Mouse (Mus musculus) T-helper 1 cell (primary cell): Measurements from ENCODE around the gene Cops7a.

Source experiments
- in situ Hi-C: fragments of 300-600 bp; cut with MboI, MseI; formaldehyde crosslinking; loops from one replicate; pipeline ENCODE4 v1.15.1; 2025; ENCODE audit warnings: high pct_unique_total_duplicates

Gene Cops7a

DNA sequence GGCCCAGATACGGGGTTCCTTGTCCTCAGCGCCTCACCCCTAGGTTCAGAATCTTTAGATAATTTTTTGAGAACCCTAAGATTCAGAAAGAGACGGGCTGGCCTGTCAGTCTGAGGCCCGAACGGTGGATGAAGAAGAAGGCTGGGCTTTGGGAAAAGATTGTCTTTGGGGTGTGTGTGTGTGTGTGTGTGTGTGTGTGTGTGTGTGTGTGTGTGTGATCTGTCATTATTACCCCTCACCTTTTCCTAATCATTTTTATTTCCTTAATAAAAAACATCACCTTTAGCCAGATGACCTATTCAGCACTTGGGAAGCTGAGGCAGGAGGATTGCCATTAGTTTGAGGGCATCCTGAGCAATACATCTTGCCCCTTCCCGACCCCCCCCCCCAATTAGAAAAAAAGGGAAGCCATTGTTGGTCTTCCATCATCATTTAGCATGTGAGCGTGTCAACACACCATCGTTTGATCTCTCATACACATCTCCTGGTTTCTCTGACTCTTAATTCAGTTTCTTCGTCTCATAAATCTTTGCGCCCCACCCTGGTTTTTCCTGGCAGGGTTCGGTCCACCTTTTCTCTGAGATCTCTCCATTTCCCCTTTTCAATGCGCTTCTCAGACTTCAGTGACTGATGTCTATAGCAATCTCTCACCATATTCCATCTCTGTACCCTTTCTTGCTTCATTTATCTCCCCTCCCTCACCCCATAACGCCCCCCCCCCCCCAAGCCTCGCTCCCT, 46.3 kb downstream of the Cops7a start:
- in situ Hi-C loops: no loop called here

DNA sequence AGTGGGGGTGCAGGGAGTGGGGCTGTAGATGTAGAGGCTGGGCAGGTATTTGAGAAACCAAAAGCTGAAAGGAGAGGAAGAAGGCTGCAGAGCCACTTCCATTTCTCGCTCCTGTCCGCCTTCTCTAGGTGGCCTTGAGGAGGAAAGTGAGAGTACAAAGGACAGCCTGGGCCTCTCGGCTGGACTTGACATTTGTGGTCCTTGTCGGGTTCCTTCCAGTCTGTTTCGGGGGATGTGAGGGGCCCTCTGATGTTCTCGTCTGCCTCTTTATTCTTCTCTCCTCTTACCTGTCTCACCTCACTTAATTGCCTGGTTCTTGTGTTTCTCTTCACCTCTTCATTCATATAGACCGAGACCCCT, 47.0 kb downstream of the Cops7a start:
- in situ Hi-C loops: no loop called here

DNA sequence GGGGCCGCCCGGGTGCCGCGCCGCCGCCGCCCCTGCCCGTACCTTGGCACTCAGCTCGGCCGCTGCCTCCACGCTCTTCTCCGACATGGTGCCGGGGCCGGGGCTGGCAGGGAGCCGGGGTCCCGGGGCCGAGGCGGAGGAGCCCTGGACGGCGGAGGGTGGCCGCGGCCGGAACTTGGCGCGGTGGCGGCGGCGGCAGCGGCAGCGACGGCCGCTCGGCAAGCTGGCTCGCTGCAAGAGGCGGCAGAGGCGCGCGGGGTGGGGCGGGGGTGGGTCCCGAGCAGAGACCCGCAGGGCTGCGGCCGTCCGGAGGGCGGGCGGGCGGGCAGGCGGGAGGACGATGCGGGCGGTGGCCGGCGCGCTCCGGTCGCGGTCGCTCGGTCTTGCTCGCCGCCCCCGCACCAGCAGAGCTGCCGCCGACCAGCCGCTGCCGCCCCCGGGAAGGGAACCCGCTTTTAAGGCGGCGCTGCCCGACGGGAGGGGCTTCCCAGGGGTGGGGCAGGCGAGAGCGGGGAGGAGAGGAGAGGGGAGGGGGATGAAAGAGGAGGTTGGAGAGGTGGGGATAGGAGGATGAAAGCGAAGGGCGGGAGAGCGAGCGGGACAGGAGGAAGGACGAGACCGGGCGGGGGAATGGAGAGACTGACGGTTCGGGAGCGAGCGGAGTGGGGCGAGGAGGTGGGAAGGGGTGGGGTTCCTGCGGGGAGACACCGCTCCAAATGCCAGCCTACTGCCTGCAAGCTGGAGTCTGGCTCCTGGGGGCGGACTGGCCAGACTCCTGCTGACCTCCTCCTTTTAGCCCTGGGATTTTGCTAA, 47.6 kb downstream of the Cops7a start:
- in situ Hi-C loops: no loop called here

DNA sequence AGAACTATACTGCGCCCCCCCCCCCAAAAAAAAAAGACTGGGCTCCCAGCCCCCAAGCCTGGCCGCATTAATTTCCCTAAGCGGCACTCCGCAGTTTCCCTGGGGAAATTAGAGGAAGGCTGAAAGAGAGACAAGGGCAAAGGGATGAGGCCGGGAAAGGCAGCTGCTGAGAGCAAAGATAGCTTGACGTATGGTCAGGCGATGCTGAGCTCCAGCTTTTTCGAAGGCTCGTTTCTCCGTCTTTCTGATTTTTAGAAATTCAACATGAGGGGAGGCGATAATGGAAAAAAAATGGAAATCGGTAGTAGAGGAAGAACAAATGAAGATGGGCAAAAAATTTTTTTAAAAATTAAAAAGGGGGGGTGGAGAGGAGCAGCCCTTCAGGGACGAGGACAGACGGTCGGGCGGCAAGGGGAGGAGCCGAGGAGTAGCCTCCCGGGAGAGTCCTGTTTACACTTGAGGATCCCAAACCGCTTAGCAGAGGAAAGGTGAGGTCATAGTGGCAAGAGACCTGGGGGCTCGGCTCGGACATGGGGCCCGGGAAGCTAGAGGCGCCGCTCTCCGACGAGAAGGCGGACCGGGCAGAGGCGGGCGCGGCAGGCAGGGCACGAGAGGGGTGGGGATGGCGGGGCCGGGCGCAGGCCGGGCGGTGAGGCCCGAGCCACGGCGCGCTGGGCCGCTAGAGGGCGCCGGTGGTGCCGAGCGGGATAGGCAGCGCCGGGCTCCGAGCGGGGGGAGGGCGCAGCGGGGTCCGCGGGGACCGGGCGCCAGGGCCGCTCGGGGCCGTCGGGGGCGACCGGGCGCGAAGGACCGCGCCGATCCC, 48.4 kb downstream of the Cops7a start:
- in situ Hi-C loops: no loop called here

DNA sequence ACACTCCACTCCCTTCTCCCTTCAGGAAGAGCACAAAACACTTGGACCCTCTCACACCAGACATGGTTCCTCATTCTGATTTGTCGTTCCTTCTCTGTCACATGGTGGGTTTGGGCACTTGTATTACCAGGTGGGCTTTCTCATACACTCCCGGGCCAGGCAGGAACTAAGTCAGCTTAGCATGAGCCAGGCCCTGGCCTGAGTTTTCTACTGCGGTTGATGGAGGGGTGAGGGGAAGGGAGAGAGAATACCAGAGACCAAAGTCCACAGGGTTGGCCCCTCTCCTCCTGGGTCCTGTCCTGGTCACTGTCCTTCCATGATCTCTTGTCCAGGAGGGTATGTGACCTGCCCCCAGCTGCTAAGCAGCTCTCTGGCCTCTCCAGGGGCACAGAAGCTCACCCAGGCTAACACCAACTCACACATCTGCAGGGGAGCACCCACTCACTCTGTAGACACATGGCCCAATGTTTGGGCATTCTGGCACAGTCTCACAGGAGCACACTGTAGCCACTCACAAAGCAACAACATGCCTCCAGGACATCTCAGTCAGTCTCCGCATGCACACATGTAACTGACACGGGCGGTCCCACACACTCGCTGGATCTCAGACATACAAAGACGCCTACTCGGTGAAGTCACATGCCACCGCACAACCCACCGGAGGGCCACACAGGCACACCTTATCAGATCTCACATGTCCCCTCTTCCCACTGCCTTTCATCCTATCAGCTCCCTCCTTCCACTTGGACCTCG, 49.2 kb downstream of the Cops7a start:
- in situ Hi-C loops: no loop called here

DNA sequence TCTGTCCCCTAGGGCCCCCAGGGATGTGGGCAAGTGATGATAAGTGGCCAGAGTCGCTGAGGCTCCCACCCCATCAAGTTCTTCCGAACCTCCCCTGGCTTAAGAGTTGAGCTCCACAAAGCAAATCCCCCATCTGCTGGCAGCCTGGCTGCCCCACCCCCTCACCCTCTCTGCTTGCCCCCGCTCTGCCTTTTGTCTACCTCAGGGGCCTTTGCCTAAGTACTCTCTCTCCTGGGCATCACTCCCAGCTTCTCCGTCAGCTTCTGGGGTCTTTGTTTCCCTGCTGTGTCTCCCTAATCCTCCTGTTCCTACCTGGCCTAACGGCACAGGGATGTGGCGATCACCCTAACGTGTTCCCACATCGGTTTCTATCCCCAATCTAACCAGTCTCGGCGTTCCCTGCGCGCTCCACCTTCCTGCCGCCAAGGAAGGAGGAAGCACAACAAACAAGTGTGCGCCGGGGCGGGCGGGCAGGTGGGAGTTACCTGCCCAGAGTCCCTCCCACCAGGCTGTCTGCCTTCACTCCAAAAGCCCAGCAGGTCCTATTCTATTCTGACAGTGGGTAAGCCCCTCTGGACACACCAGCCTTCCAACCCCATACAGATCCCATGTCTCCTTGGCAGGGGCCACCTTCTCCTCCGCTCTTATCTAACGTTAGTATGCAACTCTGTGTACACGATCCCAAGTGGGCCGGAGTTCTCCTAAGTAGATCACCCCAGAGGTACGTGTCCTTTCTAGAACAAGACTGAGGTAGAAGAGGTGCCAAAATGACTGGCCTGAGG, 50.0 kb downstream of the Cops7a start:
- in situ Hi-C loops: no loop called here

DNA sequence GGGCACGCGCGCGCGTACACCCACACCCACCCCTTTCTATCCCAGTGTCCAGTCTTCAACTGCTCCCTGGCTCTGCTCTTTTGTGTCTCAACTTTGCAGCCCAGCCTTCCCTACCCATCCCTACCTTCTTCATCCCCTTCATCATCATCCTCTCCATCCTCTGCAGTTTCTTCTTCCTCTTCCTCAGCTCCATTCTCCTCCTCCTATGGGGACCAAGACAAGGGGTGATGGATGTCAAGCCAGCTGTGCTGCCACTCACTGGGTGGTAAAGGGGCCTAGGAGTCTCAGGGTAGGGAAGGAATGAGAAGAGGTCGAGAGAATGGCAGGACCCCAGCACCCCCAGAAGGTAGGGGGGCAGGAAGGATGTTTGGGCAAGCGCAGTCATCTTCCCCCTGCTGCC, 50.8 kb downstream of the Cops7a start:
- in situ Hi-C loops: no loop called here

DNA sequence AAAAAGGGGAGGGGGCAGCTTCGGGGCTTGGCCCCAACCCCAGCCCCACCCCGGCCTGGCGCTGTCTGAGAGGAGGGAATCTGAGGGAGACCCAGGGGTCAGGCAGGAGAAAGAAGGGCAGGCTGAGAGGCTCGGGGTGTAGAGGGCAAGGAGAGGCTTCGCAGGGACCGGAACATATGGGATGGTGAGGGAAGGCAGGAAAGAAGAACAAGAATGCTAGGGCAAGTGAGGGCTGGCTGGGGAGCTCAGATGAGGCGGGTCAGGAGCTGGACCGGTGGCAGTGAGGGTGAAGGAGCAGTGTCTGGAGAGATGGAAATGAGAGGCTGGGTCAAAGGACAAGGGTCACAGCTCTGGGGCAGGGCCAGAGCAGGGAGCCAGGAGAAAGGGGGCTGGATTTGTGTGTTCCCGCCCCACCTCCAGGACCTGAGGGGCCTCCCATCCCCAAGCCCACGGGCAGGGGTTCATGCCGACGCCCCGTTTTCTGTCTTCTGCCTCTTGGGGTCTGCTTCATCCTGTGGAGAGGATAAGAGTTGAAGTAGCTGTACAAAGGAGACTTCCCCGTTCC, 51.5 kb downstream of the Cops7a start:
- in situ Hi-C loops: no loop called here

DNA sequence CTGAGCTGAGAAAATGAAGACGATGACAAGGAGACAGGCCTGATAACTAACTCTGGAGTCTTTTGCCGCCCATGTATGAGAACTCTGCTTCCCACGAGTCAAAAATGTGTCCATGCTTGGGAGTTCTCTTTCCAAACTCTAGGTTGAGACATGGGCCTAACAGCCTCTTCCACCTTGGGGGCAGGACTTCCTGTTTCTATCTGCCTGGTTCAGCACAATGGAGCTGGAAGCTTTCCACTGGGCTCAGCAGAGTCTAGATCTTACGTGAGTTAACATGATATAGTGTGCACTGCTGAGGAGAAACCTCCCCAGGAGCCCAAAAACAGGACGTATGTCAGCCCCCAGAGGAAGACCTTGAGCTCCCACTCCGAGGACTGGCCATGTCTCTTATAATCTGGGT, 52.1 kb downstream of the Cops7a start:
- in situ Hi-C loops: no loop called here

DNA sequence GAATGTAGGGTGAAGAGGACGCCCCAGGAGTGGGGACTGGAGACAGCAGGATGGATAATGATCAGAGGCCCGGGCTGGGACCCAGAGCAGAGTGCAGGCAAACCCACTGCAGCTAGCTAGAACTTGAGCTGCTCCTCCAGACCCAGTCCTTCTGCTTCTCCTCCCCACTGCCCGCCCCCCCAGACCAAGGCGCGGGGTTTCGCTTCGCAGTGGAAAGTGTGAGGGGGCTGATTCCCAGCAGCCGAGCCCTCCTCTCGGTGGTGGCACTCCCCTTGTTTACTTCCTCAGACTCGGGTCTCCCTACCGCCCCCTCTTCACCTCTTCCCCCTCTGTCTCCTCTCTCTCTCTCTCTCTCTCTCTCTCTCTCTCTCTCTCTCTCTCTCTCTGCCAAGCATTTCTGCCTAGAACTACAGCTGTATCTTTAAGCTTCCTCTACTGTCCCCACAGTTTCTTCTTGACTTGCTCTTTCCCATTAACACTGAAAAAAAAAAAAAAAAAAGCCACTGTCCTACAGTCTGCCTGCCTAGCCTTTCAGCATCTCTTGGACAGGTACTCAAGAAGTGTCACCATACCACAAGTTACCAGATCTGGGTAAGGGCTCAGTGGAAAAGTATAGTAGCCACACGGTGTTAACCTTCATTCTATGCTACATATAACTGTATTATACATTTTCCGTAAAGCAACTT, 53.7 kb downstream of the Cops7a start, which contains the start of gene Lag3:
Gene Lag3 (minus strand): TSS at position 173 of the 686 bp plus-strand sequence.
- in situ Hi-C loops: no loop called here

DNA sequence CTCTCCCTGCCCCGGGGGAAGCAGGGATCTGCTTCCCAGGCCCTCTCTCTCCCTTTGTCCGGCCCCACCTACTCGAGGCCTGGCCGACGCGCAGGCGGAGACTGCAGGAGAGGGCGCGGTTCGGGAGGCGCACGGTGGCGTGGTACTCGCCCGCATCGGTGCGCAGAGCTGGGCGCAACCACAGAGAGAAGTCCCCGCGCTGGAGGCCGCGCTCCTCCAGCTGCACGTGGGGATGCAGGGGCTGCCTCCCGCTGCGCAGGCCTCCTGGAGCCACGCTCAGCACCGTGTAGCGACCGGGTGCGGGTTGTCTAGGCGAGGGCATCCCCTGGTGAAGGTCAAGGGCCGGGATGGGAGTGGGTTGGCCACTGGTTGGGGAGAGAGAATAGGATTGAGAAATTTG, 55.3 kb downstream of the Cops7a start:
- in situ Hi-C loops: no loop called here
